Mouse (Mus musculus) brain, adult 2 months (tissue): ENCODE results near the gene Nags.
A peak's percentile ranks its signal among the peaks of the same experiment; 100 is the strongest.
"Not testable (repeated sequence)": the region's sequence is repeated elsewhere in the genome, so short reads cannot be mapped to it uniquely, and the experiment has no call there.

ENCODE experiments used
- DNase-seq: peaks from one replicate; pipeline ENCODE4 v3.0.0; 2011; ENCODE audit warnings: low read depth, low spot score

The Nags gene

DNA sequence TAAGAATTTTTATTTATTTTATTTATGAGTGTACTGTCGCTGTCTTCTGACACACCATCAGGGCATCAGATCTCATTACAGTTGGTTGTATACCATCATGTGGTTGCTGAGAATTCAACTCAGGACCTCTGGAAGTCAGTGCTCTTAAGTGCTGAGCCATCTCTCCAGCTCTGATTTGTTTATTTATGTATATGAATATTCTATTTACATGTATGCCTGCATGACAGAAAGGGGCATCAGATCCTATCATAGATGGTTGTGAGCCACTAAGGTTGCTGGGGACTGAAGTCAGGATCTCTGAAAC lies 11.4 kb downstream of the Nags start:
- no peak for DNase-seq

DNA sequence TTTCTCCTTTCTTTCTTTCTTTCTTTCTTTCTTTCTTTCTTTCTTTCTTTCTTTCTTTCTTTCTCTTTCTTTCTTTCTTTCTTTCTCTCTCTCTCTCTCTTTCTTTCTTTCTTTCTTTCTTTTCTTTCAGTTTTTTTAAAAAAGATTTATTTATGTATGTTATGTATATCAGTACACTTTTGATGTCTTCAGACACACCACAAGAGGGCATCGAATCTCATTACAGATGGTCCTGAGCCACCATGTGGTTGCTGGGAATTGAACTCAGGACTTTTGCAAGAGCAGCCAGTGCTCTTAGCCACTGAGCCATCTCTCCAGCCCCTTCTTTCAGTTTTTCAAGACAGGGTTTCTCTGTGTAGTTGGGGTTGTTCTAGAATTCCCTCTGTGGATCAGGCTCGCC lies 12.7 kb downstream of the Nags start:
- DNase-seq: not testable (repeated sequence)

DNA sequence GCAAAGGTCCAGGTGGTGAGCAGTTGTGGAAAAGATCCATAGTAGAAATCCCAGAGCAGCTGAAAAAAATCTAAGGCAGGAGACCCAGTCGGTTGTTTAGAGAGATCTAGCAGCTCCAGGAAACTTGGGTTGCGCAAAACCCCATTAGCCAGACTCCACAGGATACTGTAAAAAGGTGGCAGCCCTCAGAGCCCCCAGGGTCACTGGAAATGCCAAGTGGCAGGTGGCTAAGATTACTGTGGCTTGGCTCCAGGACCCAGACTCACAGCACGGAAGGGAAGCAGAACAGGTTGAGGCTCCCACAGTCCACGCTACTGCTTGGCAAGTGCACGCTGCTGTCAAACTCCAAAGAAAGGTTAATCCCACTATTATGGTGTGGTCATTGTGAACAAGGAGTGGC lies 14.5 kb downstream of the Nags start:
- peak; percentile 86 for DNase-seq

DNA sequence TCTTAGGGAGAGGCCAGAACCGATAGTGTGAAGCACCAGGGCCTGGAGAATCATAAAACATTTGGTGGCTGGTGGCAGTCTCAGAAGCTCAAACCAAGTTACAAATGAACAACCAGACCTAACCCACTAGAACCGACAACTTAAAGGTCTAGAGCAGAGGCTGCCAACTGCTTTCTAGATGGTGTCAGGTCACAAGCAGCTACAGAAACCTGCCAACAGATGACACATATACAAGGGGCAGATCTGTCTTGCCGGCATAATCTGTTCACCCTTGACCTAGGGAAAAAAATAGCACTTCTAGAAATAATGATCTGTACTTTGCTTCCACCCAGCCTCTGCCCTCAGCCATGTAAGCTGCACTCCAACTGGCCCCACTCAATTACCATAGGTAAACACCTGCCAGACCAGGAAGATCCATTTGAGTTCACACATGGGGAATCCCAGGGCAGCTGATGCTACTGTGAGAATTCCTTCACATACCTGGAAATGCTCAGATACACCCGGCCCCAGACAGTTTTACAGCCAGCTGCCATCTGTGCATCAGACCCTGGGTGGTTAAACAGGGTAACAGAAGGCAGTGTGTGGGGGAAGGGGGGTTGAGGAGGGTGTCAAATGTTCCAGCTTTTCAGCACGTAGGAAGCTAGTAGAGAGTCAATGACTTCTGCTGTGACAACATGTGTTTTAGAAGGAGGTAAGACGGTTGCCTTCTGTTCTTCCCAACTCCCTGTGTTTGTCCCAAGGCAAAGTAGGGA lies 20.8 kb downstream of the Nags start:
- DNase-seq: peak; percentile 88

DNA sequence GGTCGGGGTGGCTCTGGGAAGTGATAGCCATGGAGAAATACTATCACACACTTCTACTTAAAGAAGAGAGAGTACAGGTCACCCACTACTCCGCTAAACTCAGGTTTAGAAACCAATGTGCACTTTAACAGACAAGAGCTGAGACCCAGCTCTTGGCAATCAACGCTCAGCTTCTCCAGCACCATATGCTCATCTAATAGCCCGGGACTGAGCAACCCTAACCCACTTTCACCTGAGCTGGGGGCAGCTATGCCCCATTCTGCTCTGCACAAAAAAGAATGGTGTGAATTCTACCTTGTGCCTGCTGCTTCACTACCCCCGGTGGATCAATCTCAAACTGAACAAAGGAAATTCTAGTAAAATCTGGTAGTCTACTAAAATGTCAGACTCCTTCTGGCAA lies 22.2 kb downstream of the Nags start:
- peak; percentile 59 for DNase-seq

DNA sequence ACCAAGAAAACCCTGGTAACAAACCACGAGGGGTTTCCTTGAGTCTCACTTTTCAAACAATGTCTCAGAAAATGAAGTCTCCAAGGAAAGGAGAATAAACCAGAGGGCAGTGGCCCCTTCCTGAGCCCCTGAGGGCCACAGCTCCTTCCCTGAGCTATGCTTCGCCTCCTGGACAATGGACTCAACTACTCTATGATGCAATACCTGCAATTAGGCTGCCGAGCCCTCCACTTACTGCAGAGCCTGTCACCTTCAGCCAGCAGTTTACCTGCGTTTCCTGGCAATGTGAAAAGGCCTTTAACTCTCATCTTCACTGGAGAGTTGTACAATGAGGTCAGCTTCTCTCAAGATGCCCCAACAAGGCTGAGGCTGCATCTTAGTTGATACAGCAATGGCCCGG lies 23.4 kb downstream of the Nags start:
- no peak for DNase-seq

DNA sequence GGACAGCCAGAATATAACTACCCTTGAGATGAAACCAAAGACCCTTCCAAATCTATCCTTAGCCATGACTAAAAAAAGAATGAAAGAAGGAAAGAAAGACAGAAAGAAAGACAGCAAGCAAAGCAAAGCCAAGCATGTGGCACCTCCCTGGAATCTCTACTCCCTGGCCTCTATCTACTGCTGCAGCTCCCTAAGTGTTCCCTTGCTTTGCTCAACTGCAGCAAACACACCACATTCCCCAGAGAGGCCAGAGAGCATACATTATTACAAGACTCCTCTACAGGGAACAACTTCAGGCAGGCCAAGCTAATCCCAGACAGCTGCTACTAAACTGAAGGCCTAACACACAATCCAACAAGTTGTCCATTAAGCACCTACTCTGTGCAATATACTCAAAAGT lies 34.5 kb downstream of the Nags start:
- DNase-seq: no peak

DNA sequence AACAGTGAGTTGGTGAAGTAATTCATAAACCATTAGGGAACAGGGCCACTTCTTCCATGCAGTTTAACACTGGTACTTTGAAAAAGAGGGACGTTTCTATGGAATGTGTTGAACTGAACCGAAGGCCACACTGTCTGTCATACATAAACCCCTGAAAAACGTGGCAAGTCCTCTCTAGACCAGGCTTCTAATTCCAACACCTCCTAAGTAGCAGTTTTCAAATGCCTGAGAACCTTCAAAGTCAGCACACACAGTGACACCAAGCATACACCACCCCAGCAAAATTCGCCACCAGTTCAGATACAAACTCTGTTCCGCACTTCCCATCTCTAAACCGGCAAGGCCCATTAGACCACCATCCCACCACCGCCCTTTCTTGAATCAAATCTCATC lies 38.9 kb downstream of the Nags start:
- no peak for DNase-seq

DNA sequence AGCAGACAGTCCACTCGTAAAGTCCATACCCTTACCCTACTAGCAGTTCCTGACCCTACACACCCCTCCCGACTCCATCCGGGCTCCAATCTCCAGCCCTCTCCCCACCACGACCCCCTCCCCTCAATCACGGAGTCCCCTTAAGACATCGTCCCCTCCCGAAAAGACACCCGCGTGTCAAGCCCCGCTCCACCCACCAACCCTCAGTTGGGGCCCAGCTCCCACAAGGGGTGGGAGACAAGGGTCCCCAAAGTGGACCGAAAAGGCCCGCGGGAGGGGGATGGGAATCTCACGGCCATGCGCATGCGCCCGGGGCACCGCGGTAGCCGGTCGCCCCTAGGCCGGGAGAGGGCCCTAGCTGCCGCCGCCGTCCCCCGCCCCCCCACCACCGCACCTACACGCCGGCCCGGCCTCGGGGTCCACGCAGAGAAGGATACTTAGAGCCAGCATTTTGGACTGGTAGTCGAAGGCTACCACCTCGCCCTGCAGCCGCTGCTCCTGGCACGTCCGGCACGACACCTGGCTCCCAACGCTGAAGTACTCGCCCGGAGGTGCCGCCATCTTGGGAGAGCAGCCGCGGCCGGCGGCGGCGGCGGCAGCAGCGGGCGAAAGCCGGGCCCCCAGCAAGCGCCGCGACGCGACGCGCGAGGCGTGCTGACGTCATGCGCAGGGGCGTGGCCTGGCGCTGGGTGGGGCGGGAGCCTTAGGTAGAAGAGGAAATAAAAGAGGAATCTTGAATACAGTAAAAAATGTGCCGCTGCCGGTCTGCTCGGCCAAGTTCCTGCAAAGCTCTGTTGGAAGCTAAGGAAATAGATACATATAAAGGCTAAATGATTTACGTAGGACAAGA lies 39.6 kb downstream of the Nags start, which contains the start of gene Lsm12:
Gene Lsm12 (minus strand): TSS at position 651 of the 850 bp plus-strand sequence.
- DNase-seq: peak; percentile 97

DNA sequence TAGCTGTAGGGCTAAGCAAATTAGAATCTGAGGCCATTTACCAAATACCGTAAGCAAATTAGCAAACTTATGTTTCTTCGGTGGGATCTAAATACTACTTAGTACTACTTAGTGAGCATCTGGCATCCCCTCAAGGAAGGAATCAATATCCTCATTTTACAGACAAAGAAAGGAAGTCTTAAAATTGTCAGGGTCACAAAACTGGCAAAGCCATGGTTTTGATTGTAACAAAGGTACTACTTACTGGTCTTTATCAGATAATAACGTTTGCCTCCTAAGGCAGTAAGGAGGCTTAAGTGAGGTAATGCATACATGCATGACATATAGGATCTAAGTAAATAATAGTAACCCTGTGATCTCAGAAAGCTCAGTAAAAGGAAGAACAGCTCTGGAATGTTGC lies 40.4 kb downstream of the Nags start:
- no peak for DNase-seq

DNA sequence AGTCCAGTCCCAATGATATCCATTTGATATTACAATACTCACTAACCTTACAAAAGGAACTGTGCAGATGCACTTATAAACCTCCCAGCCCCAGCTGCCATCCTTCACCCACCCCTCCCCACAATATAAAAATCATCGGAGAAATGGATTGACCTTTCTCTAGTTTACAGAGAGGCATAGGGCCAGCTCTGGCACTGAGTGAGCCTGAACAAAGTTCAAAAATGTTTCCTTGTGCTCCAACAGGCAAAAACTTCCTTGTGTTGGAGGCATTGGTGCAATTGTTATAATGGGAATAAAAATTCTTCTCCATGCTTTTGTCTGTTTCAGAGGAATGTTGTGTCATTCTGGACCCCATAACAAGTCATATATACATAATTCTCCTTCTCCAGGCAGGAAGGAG lies 40.9 kb downstream of the Nags start:
- no peak for DNase-seq

DNA sequence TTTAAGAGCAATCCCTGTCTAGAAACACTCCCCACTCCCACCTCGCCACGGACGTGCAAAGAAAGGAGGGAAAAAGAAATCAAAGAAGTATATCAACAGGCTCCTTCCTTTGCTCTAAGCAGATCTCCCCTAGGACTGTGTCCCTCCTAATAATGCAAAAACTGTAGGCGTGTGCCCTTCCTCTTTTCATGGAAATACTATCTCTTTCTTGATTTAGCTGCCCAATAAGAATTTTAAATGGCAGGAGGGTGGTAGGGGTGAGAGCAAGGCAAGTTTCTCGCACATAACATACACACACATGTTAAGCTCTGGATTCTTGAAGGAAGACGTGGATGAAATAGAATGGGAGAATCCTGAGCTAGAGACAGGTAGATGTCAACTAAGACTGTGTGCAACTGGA lies 43.7 kb downstream of the Nags start:
- no peak for DNase-seq

DNA sequence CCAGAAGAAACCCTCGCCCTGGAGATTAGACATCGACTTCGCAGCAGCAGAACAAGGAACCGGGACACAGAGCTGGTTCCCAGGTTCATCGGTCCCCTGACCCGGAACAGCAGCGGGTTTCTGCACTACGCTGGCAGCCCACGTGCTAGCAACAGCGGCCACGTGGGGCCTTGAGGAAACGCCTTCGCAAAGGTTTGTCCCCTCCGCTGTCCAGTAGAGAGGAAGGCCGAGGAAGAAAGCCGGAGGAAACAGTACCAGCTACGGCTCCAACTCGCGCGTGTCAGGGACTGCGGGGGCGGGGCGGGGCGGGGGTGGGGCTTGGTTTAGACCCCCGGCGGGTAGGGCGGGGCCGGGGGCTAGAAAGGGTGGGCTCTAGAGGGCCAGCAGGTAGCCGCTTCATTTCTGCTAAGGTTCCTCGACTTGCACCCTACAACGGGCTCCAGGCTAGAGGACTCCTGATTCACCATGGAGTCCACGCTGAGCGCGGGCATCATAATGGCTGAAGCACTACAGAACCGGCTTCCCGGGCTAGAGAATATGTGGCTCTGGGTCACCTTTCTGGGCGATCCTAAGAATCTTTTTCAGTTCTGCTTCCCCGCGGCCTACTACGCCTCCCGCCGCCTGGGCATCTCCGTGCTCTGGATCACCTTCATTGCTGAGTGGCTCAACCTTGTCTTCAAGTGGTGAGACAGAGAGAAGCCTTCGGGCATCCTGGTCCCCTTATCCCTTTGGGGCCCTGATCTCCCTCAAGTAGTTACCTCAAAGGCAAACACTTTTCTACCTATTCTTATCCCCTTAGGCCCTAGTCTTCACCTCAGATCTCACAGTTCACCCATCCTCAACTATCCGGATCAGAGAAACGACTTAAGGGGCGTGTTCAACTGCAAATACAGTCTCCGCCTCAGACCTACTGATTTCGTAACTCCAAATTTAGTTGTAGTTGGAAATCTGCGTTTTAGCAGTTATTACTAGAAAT lies 44.4 kb downstream of the Nags start, which contains the start of gene G6pc3:
Gene G6pc3 (plus strand): TSS at position 160 of the 976 bp plus-strand sequence.
- DNase-seq: peak; percentile 98

DNA sequence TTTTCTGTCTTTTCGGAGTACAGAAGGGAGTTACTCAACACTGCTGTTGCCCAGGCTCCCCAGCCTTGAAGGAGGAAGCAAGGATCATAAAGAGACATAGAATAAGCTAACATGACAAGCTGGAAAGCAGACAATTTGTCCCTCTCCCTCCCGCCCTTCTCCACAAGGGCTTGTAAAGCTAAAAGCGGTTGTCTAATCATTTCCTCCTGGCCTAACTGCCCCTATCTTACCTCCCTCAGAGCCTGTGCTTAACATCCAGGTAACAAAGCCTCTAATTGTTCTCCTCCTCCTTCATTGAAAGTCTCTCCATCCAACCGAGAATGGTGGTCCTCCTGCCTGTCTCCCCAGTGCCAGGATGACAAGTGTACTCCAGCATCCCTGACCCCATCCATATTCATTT lies 45.5 kb downstream of the Nags start:
- no peak for DNase-seq

DNA sequence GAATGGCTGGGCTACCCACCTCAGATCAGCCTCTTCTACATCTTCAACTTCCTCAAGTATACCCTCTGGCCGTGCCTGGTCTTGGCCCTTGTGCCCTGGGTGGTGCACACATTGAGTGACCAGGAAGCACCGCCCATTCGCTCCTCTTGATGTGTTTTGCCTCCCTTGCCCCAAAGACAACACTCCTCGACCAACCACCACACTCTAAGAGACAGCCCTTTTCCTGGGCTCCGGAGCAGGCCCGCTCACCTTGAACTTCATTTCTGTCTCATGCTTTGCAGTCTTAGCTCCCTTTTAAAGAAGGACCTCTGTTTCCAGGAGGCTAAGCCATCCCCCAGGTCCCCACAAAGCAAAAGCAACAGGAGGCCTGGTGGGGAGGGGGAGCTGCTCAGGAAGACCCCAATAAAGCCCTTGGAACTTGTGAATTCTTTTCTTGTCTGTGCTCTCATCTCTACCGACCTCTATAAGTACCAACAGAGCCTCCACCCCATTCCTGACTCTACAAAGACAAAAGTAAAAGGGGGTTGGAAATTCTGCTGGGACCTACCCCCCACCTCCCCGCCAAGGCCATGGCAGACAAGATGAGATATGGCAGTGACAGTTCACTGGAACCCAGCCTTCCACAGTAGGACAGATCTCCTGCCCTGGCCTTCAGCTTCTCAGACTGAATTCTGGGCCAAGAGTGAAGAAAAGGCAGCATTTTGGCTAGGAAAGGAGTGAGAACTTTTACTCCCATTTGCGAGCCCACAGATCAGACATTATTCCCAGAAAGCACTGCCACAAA lies 48.5 kb downstream of the Nags start:
- no peak for DNase-seq

DNA sequence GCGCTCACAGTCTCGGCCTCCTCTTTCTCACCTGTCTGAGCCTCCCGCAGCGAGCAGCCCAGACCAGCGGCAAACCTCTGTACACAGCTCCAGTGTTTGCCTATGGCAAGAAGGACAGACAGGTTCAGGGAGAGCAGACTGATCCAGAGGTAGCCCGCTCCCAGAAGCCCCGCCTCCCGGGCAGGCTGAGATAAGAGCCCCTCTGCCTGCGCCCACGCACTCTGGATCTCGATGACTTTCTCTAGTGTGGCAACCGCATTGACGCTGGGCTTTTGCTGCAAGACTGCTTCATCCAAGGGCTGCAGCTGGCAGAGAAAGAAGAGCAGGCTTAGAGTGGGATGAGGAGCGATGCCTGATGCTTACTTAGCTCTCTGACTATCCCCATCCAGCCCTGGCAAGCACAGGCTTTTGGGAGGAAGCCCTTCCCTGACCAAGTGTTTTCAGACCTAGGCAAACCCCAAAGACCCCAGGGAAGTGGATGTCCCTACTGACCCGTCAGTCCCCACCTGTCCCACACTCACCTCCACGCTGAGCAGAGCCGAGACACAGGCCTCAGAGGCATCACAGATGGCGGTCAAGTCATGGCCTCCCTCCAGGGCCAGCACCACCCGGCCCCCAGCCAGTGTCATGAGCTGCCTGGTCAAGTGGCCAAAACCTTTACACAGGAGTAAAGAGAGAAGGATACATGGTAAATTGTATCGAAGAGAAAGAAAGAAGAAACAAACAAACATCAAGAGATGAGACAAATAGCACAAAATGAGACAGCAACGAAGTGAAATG lies 50.9 kb downstream of the Nags start:
- peak; percentile 81 for DNase-seq

DNA sequence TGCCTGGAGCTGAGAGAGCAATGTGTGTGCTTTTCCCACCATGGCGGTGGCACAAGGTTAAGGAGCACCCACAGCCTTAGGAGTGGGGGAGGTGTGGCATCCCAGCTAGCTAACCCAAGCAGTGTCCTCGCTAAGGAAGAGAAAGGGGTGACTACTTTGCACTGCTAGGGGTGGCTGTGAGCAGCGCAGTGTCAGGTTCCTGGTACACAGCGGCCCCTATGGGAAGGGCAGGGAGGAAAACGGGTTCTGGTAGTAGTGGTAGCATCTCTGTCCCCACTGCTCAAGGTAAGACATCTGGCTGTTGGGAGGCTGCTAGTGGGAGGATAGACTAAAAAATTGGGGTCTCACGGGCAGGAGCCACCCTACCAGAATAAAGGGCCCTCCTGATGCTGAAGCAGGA lies 52.9 kb downstream of the Nags start:
- DNase-seq: no peak
